Mouse (Mus musculus): ENCODE measurements around the gene B230219D22Rik. TPM values are rescaled to one million over a fixed set of nuclear protein-coding genes. Genes with fewer than 3 reads are reported as not detected.

Gene B230219D22Rik
- total RNA-seq (2023), result 10 to 100 TPM; 21.7 to 24.4 TPM

GRCm38 (mm10) chr13:55692535-55693242, at the start of gene B230219D22Rik:
Gene B230219D22Rik, plus strand, starts transcription at chr13:55693124.

GRCm38 (mm10) chr13:55714501-55715166, 21.7 kb downstream of the B230219D22Rik start, which contains the start of gene Txndc15:
Gene Txndc15, plus strand, starts transcription at chr13:55714650.

GRCm38 (mm10) chr13:55727120-55727838, 34.4 kb downstream of the B230219D22Rik start, which contains the start of gene Pcbd2:
Gene Pcbd2, plus strand, starts transcription at chr13:55727368.

Other genes starting within 250 kb of the B230219D22Rik start
- 100 to 1,000 TPM; 194 to 214 TPM for gene Grk6, start 248.1 kb upstream of the B230219D22Rik start, total RNA-seq (2023)
- 1 to 10 TPM; 7.0 to 7.3 TPM for gene Prr7, start 228.9 kb upstream of the B230219D22Rik start, total RNA-seq (2023)
- under 1 TPM; 0.13 to 0.96 TPM for gene Dbn1, start 205.0 kb upstream of the B230219D22Rik start, total RNA-seq (2023)
- gene Pdlim7, start 179.4 kb upstream of the B230219D22Rik start, total RNA-seq (2023), result 100 to 1,000 TPM in 1 of 2 experiments, 10 to 100 TPM in 1; 92.0 to 120 TPM
- 100 to 1,000 TPM; 289 to 310 TPM for gene Dok3, start 163.8 kb upstream of the B230219D22Rik start, total RNA-seq (2023)
- gene Ddx41, start 156.5 kb upstream of the B230219D22Rik start, total RNA-seq (2023), result 10 to 100 TPM; 35.8 to 41.1 TPM
- 10 to 100 TPM; 84.6 to 93.8 TPM for gene Fam193b, start 122.0 kb upstream of the B230219D22Rik start, total RNA-seq (2023)
- gene Tmed9, start 119.4 kb upstream of the B230219D22Rik start, total RNA-seq (2023), result 10 to 100 TPM; 61.1 to 65.4 TPM
- 10 to 100 TPM; 11.1 to 11.7 TPM for gene B4galt7, start 93.2 kb upstream of the B230219D22Rik start, total RNA-seq (2023)
- gene Caml, start 70.1 kb upstream of the B230219D22Rik start, total RNA-seq (2023), result 1 to 10 TPM; 8.8 to 9.9 TPM
- gene Ddx46, start 58.1 kb upstream of the B230219D22Rik start, total RNA-seq (2023), result 10 to 100 TPM; 37.7 to 44.5 TPM
- 10 to 100 TPM; 13.0 to 15.2 TPM for gene Txndc15, start 21.5 kb downstream of the B230219D22Rik start, total RNA-seq (2023)
- gene Pcbd2, start 34.2 kb downstream of the B230219D22Rik start, total RNA-seq (2023), result 10 to 100 TPM; 44.2 to 44.7 TPM
- not detected for gene Catsper3, start 91.4 kb downstream of the B230219D22Rik start, total RNA-seq (2023)
- not detected for gene Pitx1, start 143.1 kb downstream of the B230219D22Rik start, total RNA-seq (2023)

Measured in neutrophil, adult 83 days (primary cell).